ENCODE assay signal across 8 mouse cellular contexts in the genomic region with DNA sequence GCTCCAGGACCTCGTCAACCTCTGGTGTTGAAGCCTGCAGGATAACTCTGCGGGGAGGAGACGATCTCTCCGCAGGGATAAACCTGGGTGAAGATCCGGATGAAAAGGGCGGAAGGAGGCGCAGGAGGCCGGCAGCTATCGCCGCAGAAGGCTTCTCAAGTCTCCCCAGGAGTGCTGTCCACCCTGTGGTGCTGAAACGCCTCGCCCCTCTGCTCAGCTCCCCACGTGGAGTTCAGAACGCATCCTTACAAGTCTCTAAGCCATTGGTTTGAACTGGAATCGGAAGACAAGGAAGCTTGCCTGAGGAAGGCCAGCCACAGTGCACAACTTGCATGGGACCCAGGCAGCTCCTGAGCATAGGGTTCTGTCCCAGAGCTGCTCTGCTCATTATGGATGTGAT. TPM values are rescaled to one million over a fixed set of nuclear protein-coding genes. Genes with fewer than 3 reads are reported as not detected.
DNase-seq lines count a peak whose midpoint lies in the region; ATAC-seq and TF ChIP-seq lines count a peak whose summit lies in the region.
"Had no signal": no experiment of that assay in that cellular context is flagged by ENCODE, and none has a peak within 500 bp of the region (broad histone marks: within the 10 kb centered on the region; RNA-seq: fewer than 3 reads in every experiment).

No protein-coding gene starts in this region.

- H3K4me2 ChIP-seq in heart, embryonic 14.5 days (ENCODE audit: low read length) = peak overlapping the region; percentile 37
- peak overlapping the region; percentile 32 for H3K4me2 ChIP-seq in stomach, embryonic 14.5 days (replicated peaks; ENCODE audit: low read depth, low read length)
- H3K4me2 ChIP-seq: heart, embryonic 15.5 days had no signal

- no peaks in the 10 kb centered on the region for H3K4me1 ChIP-seq in MEL (ENCODE audit: control insufficient read depth in 1 of 2, insufficient read depth in 2 of 2, low read length in 2 of 2)
- H3K4me1 ChIP-seq in heart, embryonic 14.5 days (ENCODE audit: control insufficient read depth in 2 of 2, insufficient read depth in 2 of 2, low read length in 2 of 2) = no peaks in the 10 kb centered on the region
- 0 out of 2 replicates have a peak, but pooled peaks cover 2% of the 10 kb centered on the region for H3K4me1 ChIP-seq in stomach, embryonic 14.5 days (ENCODE audit: control insufficient read depth, insufficient read depth, low read length)
- H3K4me1 ChIP-seq: heart, embryonic 15.5 days had no signal

- TF ChIP-seq RAD21 in MEL (IDR thresholded peaks at IDR 0.05; ENCODE audit: low read depth, low read length) = no peak

- ATAC-seq in heart, embryonic 14.5 days (ENCODE audit: insufficient number of reproducible peaks, insufficient read depth, low FRiP score, low read depth) = no peak
- ATAC-seq in megakaryocyte, adult 5-6 weeks (ENCODE audit: poor library complexity, severe bottlenecking) = peak; percentile 40; the same call in 1 of the 2 replicates
- no peak for ATAC-seq in stomach, embryonic 14.5 days (ENCODE audit: insufficient number of reproducible peaks, insufficient read depth, low FRiP score, low read depth)

- no peak overlapping the region for H3K27ac ChIP-seq in MEL (ENCODE audit: control insufficient read depth, low read depth, low read length)
- no peak overlapping the region for H3K27ac ChIP-seq in heart, embryonic 14.5 days (replicated peaks in 1 of 2; ENCODE audit: control insufficient read depth in 1 of 2, insufficient read depth in 1 of 2, low read depth in 2 of 2, low read length in 2 of 2)
- no peak overlapping the region for H3K27ac ChIP-seq in stomach, embryonic 14.5 days (ENCODE audit: low read length)
- H3K27ac ChIP-seq: heart, embryonic 15.5 days had no signal

- H3K4me3 ChIP-seq in MEL (ENCODE audit: control insufficient read depth in 1 of 2, insufficient read depth in 1 of 2, low read depth in 2 of 2, low read length in 2 of 2) = no peak overlapping the region
- peak overlapping the region in 1 of 2 experiments; percentile 11; a peak in 1 of 4 replicates for H3K4me3 ChIP-seq in heart, embryonic 14.5 days (ENCODE audit: control insufficient read depth in 1 of 2, insufficient read depth in 1 of 2, low read depth in 1 of 2, low read length in 2 of 2)
- H3K4me3 ChIP-seq in stomach, embryonic 14.5 days (ENCODE audit: low read depth, low read length) = no peak overlapping the region
- H3K4me3 ChIP-seq: heart, embryonic 15.5 days had no signal

- no peaks in the 10 kb centered on the region for H3K36me3 ChIP-seq in MEL (ENCODE audit: control insufficient read depth in 1 of 2, insufficient read depth in 2 of 2, low read length in 2 of 2)
- no peaks in the 10 kb centered on the region for H3K36me3 ChIP-seq in heart, embryonic 14.5 days (ENCODE audit: control insufficient read depth, insufficient read depth, low read length)
- no peaks in the 10 kb centered on the region for H3K36me3 ChIP-seq in stomach, embryonic 14.5 days (ENCODE audit: control insufficient read depth, insufficient read depth, low read length)
- H3K36me3 ChIP-seq: heart, embryonic 15.5 days had no signal

- under 1% methylated on average over 15 of the region's 15 CpGs for WGBS in heart, embryonic 14.5 days
- under 1% methylated on average over 15 of the region's 15 CpGs for WGBS in stomach, embryonic 14.5 days

- H3K9ac ChIP-seq in MEL (ENCODE audit: control insufficient read depth, low read depth, low read length, poor library complexity, severe bottlenecking) = no peak overlapping the region
- no peak overlapping the region for H3K9ac ChIP-seq in heart, embryonic 14.5 days (ENCODE audit: low read length)
- no peak overlapping the region for H3K9ac ChIP-seq in stomach, embryonic 14.5 days (replicated peaks; ENCODE audit: low read depth, low read length)
- H3K9ac ChIP-seq: heart, embryonic 15.5 days had no signal

- no peak for TF ChIP-seq EP300 in MEL (IDR thresholded peaks at IDR 0.05; ENCODE audit: low read depth in 1 of 2, low read length in 2 of 2)

- H3K79me2 ChIP-seq in MEL (ENCODE audit: control insufficient read depth, insufficient read depth, low read length, poor library complexity) = no peaks in the 10 kb centered on the region

- no peak for TF ChIP-seq CTCF in MEL (IDR thresholded peaks at IDR 0.05 in 2 of 3, conservative IDR thresholded peaks at IDR 0.05 in 1 of 3; ENCODE audit: control insufficient read depth in 1 of 3, insufficient read depth in 1 of 3, low read depth in 2 of 3, low read length in 3 of 3, poor library complexity in 1 of 3, severe bottlenecking in 1 of 3)

- no peak for TF ChIP-seq POLR2A in MEL (IDR thresholded peaks at IDR 0.05; ENCODE audit: control insufficient read depth in 1 of 2, insufficient read depth in 1 of 2, low read depth in 1 of 2, low read length in 2 of 2, poor library complexity in 1 of 2)

- peaks cover 4 to 5% of the 10 kb centered on the region in 2 experiments for H3K27me3 ChIP-seq in MEL (ENCODE audit: control insufficient read depth in 1 of 2, insufficient read depth in 2 of 2, low read length in 2 of 2)
- H3K27me3 ChIP-seq in heart, embryonic 14.5 days (ENCODE audit: control insufficient read depth, insufficient read depth, low read length) = peaks cover 29% of the 10 kb centered on the region
- no peaks in the 10 kb centered on the region for H3K27me3 ChIP-seq in stomach, embryonic 14.5 days (ENCODE audit: control insufficient read depth, insufficient read depth, low read length)

- no peaks in the 10 kb centered on the region for H3K9me3 ChIP-seq in MEL (replicated peaks; ENCODE audit: insufficient read depth, low read length)
- H3K9me3 ChIP-seq in heart, embryonic 14.5 days (ENCODE audit: control insufficient read depth, low read length) = no peaks in the 10 kb centered on the region
- H3K9me3 ChIP-seq in stomach, embryonic 14.5 days (ENCODE audit: control insufficient read depth, low read depth, low read length) = no peaks in the 10 kb centered on the region
- H3K9me3 ChIP-seq: heart, embryonic 15.5 days had no signal

- DNase-seq in MEL (ENCODE audit: low read depth, low spot score) = peak; percentile 72
- DNase-seq in c-Kit-positive CD71-negative TER-119-negative erythroid progenitor cells, embryonic 14.5 days (ENCODE audit: low read depth) = peak; percentile 66
- DNase-seq in kidney, postnatal 10 days = peak; percentile 90
- DNase-seq in frontal cortex, postnatal 36 days (ENCODE audit: low spot score in 2 of 2) = no peak

TF ChIP-seq in MEL, 35 proteins besides CTCF, POLR2A, EP300 and RAD21:
- no peak for TF ChIP-seq BHLHE40 (IDR thresholded peaks at IDR 0.05; ENCODE audit: borderline replicate concordance, low read depth, low read length)
- no peak; the same call in 1 of the 2 replicates for TF ChIP-seq MAX (IDR thresholded peaks at IDR 0.05; ENCODE audit: low read length)
- peak; percentile 77 for TF ChIP-seq SIN3A (IDR thresholded peaks at IDR 0.05; ENCODE audit: low read length)
- TF ChIP-seq MAFK (IDR thresholded peaks at IDR 0.05; ENCODE audit: borderline replicate concordance, low read depth, low read length) = no peak
- TF ChIP-seq MXI1 (IDR thresholded peaks at IDR 0.05; ENCODE audit: low read depth, low read length) = peak; percentile 91
- TF ChIP-seq POLR2AphosphoS5 (IDR thresholded peaks at IDR 0.05; ENCODE audit: borderline replicate concordance, low read depth, low read length) = no peak
TF ChIP-seq in MEL: peak in this region for 2.

RNA-seq across cellular contexts. Expression of a gene that starts 13.6 kb away (rescaled TPM):
- total RNA-seq in MEL (2012; rRNA removed) = not detected in 2 replicates
- not detected for polyA plus RNA-seq in MEL (2012; ENCODE audit: insufficient read depth in 1 of 2, insufficient read length in 2 of 2, low read depth in 1 of 2, low replicate concordance in 2 of 2, missing spikeins in 1 of 2)
- polyA plus RNA-seq in heart, embryonic 14.5 days (2014; fragmentation: Nextera tagmentation; extraction: Ambion mirVana) = 0.65 and 0.80 TPM in 2 replicates
- not detected in 2 replicates for total RNA-seq in megakaryocyte, adult 5-6 weeks (2015)
- not detected in 2 replicates for total RNA-seq in megakaryocyte, adult 5-6 weeks (2017)
- polyA plus RNA-seq in stomach, embryonic 14.5 days (2014; fragmentation: Nextera tagmentation; extraction: Ambion mirVana) = 0.48 and 0.62 TPM in 2 replicates

RNA-seq across cellular contexts. Expression of a gene that starts 27.8 kb away (rescaled TPM):
- total RNA-seq in MEL (2012; rRNA removed) = 67.7 and 76.1 TPM in 2 replicates
- 10 to 100 TPM in 1 of 2 experiments, not detected in 1; 49.6 TPM for polyA plus RNA-seq in MEL (2012; ENCODE audit: insufficient read depth in 1 of 2, insufficient read length in 2 of 2, low read depth in 1 of 2, low replicate concordance in 2 of 2, missing spikeins in 1 of 2)
- polyA plus RNA-seq in heart, embryonic 14.5 days (2014; fragmentation: Nextera tagmentation; extraction: Ambion mirVana) = 38.5 and 42.6 TPM in 2 replicates
- total RNA-seq in megakaryocyte, adult 5-6 weeks (2015) = 20.8 and 21.8 TPM in 2 replicates
- 14.6 and 14.9 TPM in 2 replicates for total RNA-seq in megakaryocyte, adult 5-6 weeks (2017)
- 54.9 and 64.3 TPM in 2 replicates for polyA plus RNA-seq in stomach, embryonic 14.5 days (2014; fragmentation: Nextera tagmentation; extraction: Ambion mirVana)

Comparison
In these comparisons a context has a peak if more than half of its experiments do, and no peak if none do; other contexts are left out.
1. DNase-seq: peak in MEL (single experiment), c-Kit-positive CD71-negative TER-119-negative erythroid progenitor cells, embryonic 14.5 days (single experiment) and kidney, postnatal 10 days (single experiment); none in frontal cortex, postnatal 36 days (0 of 2).